Mouse (Mus musculus) kidney, adult 2 months (tissue): ENCODE data around the gene Zfp523.

Source experiments
- CTCF ChIP-seq: fragments of 200-500 bp; conservative IDR thresholded peaks from 2 replicates; pipeline ENCODE4 v1.5.1; 2011; ENCODE audit warnings: low read depth, mild to moderate bottlenecking, control low read depth, low read length, moderate library complexity, mixed read lengths; ENCODE audit not compliant: insufficient read depth, insufficient read length
- POLR2A ChIP-seq: fragments of 200-500 bp; IDR thresholded peaks from one replicate; pipeline ENCODE4 v1.6.1; 2011; ENCODE audit warnings: low read depth, low read length, control low read depth

- TF ChIP-seq CTCF (no peak), POLR2A (no peak)
Observed at GRCm38 (mm10) chr17:28180331-28180730, 3.4 kb downstream of the Zfp523 start.
